Mouse (Mus musculus) heart, embryonic 16.5 days (tissue): ENCODE measurements around the gene Tmem179. TPM values are rescaled to one million over a fixed set of nuclear protein-coding genes. Genes with fewer than 3 reads are reported as not detected.

Source experiments
- ATAC-seq: fragments of 200-750 bp; cut with Nextera tagmentation; replicated peaks from 2 replicates; pipeline ENCODE4 v1.8.0; 2017; ENCODE audit warnings: moderate number of reproducible peaks; ENCODE audit not compliant: insufficient read depth, low FRiP score; ENCODE audit errors: extremely low read depth
- H3K27ac ChIP-seq: fragments of 300-500 bp; sonication (generic); 2 replicates; pipeline ENCODE4 v1.5.1; 2014; ENCODE audit warnings: mild to moderate bottlenecking, low read length, control low read depth, moderate library complexity
- H3K27me3 ChIP-seq: fragments of 300-500 bp; sonication (generic); 2 replicates; pipeline ENCODE4 v1.6.1; 2014; ENCODE audit warnings: low read length, mixed read lengths; ENCODE audit not compliant: control insufficient read depth, insufficient read depth
- H3K36me3 ChIP-seq: fragments of 300-500 bp; sonication (generic); 2 replicates; pipeline ENCODE4 v1.6.1; 2014; ENCODE audit not compliant: control insufficient read depth, insufficient read depth
- H3K4me1 ChIP-seq: fragments of 300-500 bp; sonication (generic); 2 replicates; pipeline ENCODE4 v1.6.1; 2014; ENCODE audit warnings: low read length, mixed read lengths; ENCODE audit not compliant: control insufficient read depth, insufficient read depth
- H3K4me2 ChIP-seq: fragments of 300-500 bp; sonication (generic); 2 replicates; pipeline ENCODE4 v1.6.1; 2014; ENCODE audit warnings: low read depth, mild to moderate bottlenecking, control low read depth, low read length
- H3K4me3 ChIP-seq: fragments of 300-500 bp; sonication (generic); 2 replicates; pipeline ENCODE4 v1.5.1; 2014; ENCODE audit warnings: mild to moderate bottlenecking, control low read depth, low read length
- H3K9ac ChIP-seq: fragments of 300-500 bp; sonication (generic); 2 replicates; pipeline ENCODE4 v1.6.1; 2014; ENCODE audit warnings: low read length, control low read depth
- H3K9me3 ChIP-seq: fragments of 300-500 bp; sonication (generic); replicated peaks from 2 replicates; pipeline ENCODE4 v1.6.1; 2016; ENCODE audit warnings: low read length; ENCODE audit not compliant: control insufficient read depth
- WGBS: fragments of 180-500 bp; shearing (Covaris S2); extraction: QIAGEN DNeasy Blood & Tissue Kit; methylation state at CpG from one replicate; pipeline ENCODE4 v1.1.7; 2014; 5-methylcytosine and 5-hydroxymethylcytosine counted together
- polyA plus RNA-seq: library from polyadenylated mRNA; unstranded; fragments of >200 nt; fragmentation: Nextera tagmentation; extraction: Ambion mirVana; gene quantifications from 2 replicates; pipeline ENCODE4 v1.2.1, GENCODE M21; 2015

Gene Tmem179
- 0.22 and 0.41 TPM in 2 replicates for polyA plus RNA-seq

DNA sequence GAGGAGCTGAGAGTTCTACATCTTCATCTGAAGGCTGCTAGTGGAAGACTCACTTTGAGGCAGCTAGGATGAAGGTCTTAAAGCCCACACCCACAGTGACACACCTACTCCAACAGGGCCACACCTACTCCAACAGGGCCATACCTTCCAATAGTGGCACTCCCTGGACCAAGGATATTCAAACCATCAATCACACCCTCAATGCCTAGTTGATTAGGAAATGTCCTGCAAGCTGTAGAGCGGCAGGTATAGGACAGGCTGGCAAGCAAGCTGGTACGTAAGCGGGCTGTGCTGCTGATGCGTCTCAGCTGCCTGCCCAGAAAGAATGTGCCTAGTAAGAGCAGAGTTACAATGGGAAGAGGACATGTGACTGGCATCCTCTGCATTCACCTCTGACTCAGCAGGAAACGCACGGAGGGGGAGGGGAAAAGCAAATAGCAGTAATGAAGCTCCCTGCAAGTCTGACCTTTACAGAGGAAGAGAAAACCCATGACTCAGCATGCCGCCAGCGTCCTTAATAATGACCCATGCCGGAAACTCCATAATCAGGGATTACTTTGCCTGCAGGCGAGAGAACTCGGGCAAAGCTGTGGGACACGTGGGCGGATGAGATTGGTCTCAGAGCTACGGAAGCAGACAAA, at the start of gene Tmem179:
TSS of gene Tmem179 (minus strand) at position 51 of the 641 bp plus-strand sequence.
- H3K36me3 ChIP-seq, result no peaks in the 10 kb centered on the region
- no peak within 1 kb of the TSS for H3K4me3 ChIP-seq
- peak within 1 kb of the TSS; percentile 9; the same call in 1 of the 2 replicates for H3K4me2 ChIP-seq
- H3K27ac ChIP-seq, result peak within 1 kb of the TSS; percentile 55
- H3K27me3 ChIP-seq, result peaks cover 8% of the 10 kb centered on the region
- ATAC-seq, result peak; percentile 61
- no peaks in the 10 kb centered on the region for H3K9me3 ChIP-seq
- peaks cover 18% of the 10 kb centered on the region for H3K4me1 ChIP-seq
- no peak within 1 kb of the TSS for H3K9ac ChIP-seq
- 17% methylated on average over 14 of the region's 14 CpGs for WGBS

DNA sequence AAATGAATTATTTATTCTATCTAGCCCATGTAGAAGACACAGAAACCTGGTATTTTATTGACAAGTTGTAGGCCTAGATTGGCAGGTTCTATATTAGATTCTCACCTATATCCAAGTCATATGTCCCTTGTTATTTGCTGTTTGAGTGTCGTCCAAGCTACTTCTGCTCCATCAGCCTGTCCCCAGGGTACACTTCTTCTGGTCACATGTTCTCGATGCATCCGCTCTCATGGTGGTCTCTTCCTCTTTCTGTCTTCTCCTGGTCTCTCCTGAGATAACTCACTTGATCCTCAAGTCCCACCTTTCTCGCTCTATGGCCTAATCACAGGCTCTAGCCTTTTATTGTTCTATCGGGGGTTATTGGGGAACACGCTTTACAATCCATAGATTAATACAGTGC, 46.5 kb upstream of the Tmem179 start:
- H3K9ac ChIP-seq, result no peak overlapping the region
- peaks cover 7% of the 10 kb centered on the region for H3K4me1 ChIP-seq
- H3K4me2 ChIP-seq, result no peak overlapping the region
- H3K4me3 ChIP-seq, result no peak overlapping the region
- ATAC-seq, result no peak
- no peak overlapping the region for H3K27ac ChIP-seq
- no peaks in the 10 kb centered on the region for H3K9me3 ChIP-seq
- 86% methylated on average over 6 of the region's 6 CpGs for WGBS
- no peaks in the 10 kb centered on the region for H3K27me3 ChIP-seq
- no peaks in the 10 kb centered on the region for H3K36me3 ChIP-seq

DNA sequence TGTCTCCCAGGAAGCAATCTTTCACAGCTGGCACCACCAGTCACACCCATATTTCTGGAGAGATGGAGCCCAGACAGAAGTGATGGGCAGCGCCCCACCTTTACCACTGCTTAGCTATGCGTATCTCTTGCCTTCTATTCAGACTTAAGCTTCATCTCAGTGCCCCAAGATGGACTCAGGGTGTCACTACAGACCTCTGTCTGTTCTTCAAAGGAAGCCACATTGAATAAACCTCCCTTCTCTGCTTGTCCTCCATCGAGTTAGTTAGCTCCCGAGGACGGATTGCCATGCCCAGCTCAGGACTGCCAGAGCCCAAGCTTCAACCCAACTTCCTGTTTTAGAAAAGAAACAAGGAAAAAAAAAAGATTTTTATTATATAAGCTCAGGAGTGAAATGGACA, 45.9 kb upstream of the Tmem179 start:
- H3K4me1 ChIP-seq, result peaks cover 7% of the 10 kb centered on the region
- no peak overlapping the region for H3K9ac ChIP-seq
- H3K4me3 ChIP-seq, result no peak overlapping the region
- no peak overlapping the region for H3K27ac ChIP-seq
- H3K27me3 ChIP-seq, result no peaks in the 10 kb centered on the region
- H3K9me3 ChIP-seq, result no peaks in the 10 kb centered on the region
- no peaks in the 10 kb centered on the region for H3K36me3 ChIP-seq
- no peak for ATAC-seq
- 67% methylated on average over 5 of the region's 5 CpGs for WGBS
- no peak overlapping the region for H3K4me2 ChIP-seq

DNA sequence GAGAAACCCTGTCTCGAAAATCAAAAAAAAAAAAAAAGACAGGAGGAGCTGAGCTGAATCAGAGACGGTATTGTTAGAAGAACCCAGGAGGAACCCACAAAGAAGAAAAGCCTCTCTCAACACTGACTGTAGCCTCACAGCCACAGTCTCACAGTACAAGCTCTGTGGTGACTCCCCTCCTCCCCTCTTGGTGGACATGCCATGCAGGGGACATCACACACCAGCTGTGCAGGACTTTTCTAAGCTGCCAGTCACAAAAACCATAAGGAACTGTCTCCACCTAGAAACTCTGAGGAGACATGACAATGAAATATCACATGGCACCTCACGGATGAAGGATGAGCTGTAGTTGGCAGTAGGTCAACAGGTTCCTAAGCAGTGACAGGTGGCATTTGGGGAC, 44.6 kb upstream of the Tmem179 start:
- no peak overlapping the region for H3K4me3 ChIP-seq
- ATAC-seq, result no peak
- WGBS, result 73% methylated on average over 3 of the region's 3 CpGs
- H3K4me1 ChIP-seq, result peaks cover 7% of the 10 kb centered on the region
- H3K9ac ChIP-seq, result no peak overlapping the region
- H3K27me3 ChIP-seq, result no peaks in the 10 kb centered on the region
- H3K9me3 ChIP-seq, result no peaks in the 10 kb centered on the region
- H3K36me3 ChIP-seq, result no peaks in the 10 kb centered on the region
- no peak overlapping the region for H3K4me2 ChIP-seq
- H3K27ac ChIP-seq, result no peak overlapping the region

DNA sequence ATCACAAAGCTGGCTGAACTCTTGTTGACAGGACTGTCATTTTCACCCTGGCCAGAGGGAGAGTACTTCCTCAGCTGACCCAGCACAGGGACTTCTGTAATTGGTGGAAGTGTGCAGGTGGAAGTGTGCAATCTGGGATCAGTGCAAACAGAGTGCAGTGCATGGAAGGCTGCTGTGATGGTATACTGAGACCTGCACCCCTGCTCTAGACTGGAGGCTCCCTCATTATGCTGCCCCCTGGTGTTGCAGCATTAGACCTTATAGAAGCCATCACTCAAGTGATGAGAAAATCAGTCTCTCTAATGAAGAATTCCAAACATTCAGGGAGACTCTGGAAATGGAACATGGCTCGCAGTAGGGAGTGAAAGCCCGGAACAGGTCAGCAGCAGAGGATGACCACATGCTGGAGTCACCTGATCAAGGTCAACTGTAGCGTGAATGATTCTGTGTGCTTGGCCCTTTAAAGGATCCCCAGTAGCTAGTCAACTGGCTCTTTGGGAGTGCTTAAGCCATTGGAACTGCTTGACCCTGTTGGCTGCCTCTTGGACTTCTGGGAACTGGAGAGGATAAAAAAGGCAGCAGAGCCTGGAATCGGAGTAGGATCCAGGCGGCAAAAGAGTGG, 43.7 kb upstream of the Tmem179 start:
- Histone ChIP-seq H3K27ac (no peak overlapping the region), H3K4me2 (peak overlapping the region; percentile 22; the same call in 1 of the 2 replicates), H3K9ac (no peak overlapping the region), H3K9me3 (no peaks in the 10 kb centered on the region), H3K4me1 (peaks cover 7% of the 10 kb centered on the region), H3K27me3 (no peaks in the 10 kb centered on the region), H3K4me3 (no peak overlapping the region), H3K36me3 (no peaks in the 10 kb centered on the region)
- WGBS, result 34% methylated on average over 5 of the region's 5 CpGs
- ATAC-seq, result 0 out of 2 replicates have a peak, but pooled peaks have one; percentile 18

DNA sequence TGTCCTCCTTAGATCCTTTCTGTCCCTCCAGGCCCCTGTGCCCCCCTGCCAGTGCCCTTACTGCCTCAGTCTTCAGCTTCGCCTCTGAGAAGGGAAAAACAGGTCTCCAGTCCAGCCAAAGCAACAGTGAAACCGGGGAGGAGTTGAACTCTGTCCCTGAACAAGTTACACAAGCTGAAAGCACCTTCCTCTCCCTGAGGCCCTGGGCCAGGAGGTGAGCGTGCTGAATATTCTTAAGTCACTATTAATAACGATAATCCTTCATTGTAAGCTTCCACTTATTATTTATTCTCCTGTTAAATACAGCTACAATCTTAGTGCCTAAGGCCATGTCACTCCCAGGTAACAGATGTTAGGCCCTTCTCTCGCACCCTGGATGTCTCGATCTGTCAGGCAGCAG, 43.1 kb upstream of the Tmem179 start:
- Histone ChIP-seq H3K27ac (no peak overlapping the region), H3K4me3 (no peak overlapping the region), H3K36me3 (no peaks in the 10 kb centered on the region), H3K9me3 (no peaks in the 10 kb centered on the region), H3K27me3 (no peaks in the 10 kb centered on the region), H3K4me1 (peaks cover 7% of the 10 kb centered on the region), H3K9ac (no peak overlapping the region), H3K4me2 (no peak overlapping the region)
- WGBS, result 72% methylated on average over 6 of the region's 6 CpGs
- no peak for ATAC-seq

DNA sequence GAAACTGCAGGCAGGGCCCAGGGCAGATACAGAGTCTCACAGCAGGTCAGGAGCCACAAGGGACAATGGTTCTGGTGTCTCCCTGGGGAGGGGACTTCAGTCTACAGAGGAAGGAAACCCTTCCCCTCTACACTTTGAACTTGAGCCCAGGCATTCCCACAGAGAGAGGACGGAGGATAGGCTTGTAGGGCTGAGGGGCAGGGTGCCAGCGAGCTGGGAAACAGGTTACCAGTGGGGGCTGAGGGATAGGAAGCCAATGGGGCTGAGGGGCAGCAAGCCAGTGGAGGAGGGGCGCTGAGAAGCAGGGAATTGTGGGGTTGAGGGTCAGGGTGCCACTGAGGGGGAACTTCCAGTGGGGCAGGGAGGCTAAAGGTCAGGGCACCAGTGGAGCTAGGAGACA, 42.7 kb upstream of the Tmem179 start:
- H3K27me3 ChIP-seq, result no peaks in the 10 kb centered on the region
- no peak overlapping the region for H3K27ac ChIP-seq
- H3K4me2 ChIP-seq, result no peak overlapping the region
- peaks cover 7% of the 10 kb centered on the region for H3K4me1 ChIP-seq
- no peak overlapping the region for H3K4me3 ChIP-seq
- no peaks in the 10 kb centered on the region for H3K9me3 ChIP-seq
- 60% methylated on average over 3 of the region's 3 CpGs for WGBS
- H3K36me3 ChIP-seq, result no peaks in the 10 kb centered on the region
- ATAC-seq, result no peak
- no peak overlapping the region for H3K9ac ChIP-seq

DNA sequence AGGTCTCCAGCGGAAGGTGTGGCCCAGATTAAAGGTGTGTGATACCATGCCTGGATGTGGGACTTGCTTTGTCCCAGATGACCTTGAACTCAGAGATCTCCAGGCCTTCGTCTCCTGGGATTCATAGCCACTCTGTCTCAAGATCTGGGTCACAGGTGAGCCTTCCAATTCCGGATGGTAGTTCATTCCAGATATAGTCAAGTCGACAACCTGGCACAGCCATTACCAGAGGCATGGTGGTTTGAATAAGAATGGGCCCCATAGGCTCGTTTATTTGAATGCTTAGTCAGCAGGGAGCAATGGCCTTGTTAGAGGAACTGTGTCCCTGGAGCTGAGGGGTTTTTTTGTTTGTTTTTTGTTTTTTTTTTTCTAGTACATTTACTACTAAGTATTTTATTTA, 40.7 kb upstream of the Tmem179 start:
- Histone ChIP-seq H3K27ac (no peak overlapping the region), H3K36me3 (no peaks in the 10 kb centered on the region), H3K4me1 (peaks cover 7% of the 10 kb centered on the region), H3K4me3 (no peak overlapping the region), H3K4me2 (no peak overlapping the region), H3K27me3 (no peaks in the 10 kb centered on the region), H3K9ac (no peak overlapping the region), H3K9me3 (no peaks in the 10 kb centered on the region)
- no peak for ATAC-seq
- 88% methylated on average over 5 of the region's 5 CpGs for WGBS

DNA sequence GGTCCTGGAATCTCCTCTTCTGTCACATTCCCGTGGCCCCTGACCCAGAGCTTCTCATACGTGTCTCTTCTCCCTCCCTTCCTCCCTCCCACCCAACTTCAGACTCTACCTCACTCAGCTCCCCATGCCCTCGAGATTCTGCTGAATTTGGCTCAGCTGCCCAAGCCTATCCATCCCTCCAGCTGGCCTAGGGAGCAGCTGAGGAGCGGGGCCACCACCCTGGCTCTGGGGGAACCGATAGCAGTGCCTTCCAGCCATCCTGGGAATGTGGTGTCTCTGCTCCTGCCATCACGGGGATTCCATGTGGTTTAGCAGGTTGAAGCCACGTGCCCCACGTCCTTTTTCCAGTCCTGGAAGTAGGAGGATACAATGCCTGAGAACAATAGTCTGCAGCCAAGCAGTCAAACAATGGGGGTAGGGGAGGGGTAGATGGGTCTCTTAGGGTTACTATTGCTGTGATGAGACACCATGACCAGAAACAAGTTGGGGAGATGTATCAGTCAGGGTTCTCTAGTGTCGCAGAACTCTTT, 40.0 kb upstream of the Tmem179 start:
- no peak overlapping the region for H3K27ac ChIP-seq
- peaks cover 7% of the 10 kb centered on the region for H3K4me1 ChIP-seq
- no peaks in the 10 kb centered on the region for H3K9me3 ChIP-seq
- no peak for ATAC-seq
- H3K9ac ChIP-seq, result no peak overlapping the region
- no peak overlapping the region for H3K4me3 ChIP-seq
- no peak overlapping the region for H3K4me2 ChIP-seq
- H3K27me3 ChIP-seq, result no peaks in the 10 kb centered on the region
- 69% methylated on average over 9 of the region's 9 CpGs for WGBS
- no peaks in the 10 kb centered on the region for H3K36me3 ChIP-seq
